8 mouse cellular contexts compared by ENCODE assay signal in the genomic region with DNA sequence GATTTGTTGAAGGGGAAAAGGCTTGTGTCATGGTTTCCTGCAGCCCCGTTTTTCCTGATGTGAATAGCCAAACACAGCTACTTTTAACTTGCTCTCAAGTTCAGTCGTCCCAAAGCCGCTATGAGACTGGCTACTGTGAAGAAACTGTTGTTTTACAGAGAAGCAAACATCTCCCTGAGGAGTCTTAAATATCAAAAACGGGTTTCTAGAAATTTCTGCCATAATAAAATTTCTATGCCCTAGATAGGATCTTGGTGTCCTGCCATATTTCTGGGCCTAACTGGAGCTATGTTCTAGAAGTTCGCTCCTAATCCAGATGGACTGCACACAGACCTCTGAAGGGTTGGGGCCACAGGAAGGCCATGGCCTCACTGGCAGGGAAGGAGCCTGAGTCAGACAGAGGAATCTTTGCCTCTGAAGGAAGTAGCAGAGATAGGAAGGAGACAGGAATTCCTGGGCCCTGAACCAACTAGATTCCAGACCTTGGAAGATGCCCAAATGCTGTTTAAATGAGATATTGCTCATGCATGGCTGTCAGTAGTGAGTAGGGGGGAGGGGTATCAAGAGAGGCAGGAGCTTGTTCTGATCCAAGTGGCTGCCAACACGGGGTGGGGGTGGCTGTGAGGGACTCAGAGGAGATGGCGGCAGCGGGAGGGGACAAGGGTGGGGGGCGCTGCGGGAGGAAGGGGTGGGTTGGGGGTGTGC. TPM values are rescaled to one million over a fixed set of nuclear protein-coding genes. Genes with fewer than 3 reads are reported as not detected.
DNase-seq lines count a peak whose midpoint lies in the region; ATAC-seq and TF ChIP-seq lines count a peak whose summit lies in the region.

No protein-coding gene starts in this region.

- H3K9ac ChIP-seq in embryonic facial prominence, embryonic 15.5 days = no peak overlapping the region
- peak overlapping the region; percentile 6; the same call in 1 of the 2 replicates for H3K9ac ChIP-seq in heart, embryonic 14.5 days (ENCODE audit: low read length)
- H3K9ac ChIP-seq in kidney, postnatal 0 days (ENCODE audit: low read depth, low read length) = 0 out of 2 replicates have a peak overlapping the region, but pooled peaks have one; percentile 46

- no peaks in the 10 kb centered on the region for H3K36me3 ChIP-seq in embryonic facial prominence, embryonic 15.5 days
- 0 out of 2 replicates have a peak, but pooled peaks cover 7% of the 10 kb centered on the region for H3K36me3 ChIP-seq in heart, embryonic 14.5 days (ENCODE audit: control insufficient read depth, insufficient read depth, low read length)
- H3K36me3 ChIP-seq in kidney, postnatal 0 days (ENCODE audit: insufficient read depth, low read length) = no peaks in the 10 kb centered on the region

- peak overlapping the region; percentile 96 for H3K27ac ChIP-seq in embryonic facial prominence, embryonic 15.5 days (replicated peaks)
- H3K27ac ChIP-seq in heart, embryonic 14.5 days (replicated peaks in 1 of 2; ENCODE audit: control insufficient read depth in 1 of 2, insufficient read depth in 1 of 2, low read depth in 2 of 2, low read length in 2 of 2) = peak overlapping the region; percentile 55 to 94; a peak in 3 of 4 replicates
- peak overlapping the region; percentile 88 for H3K27ac ChIP-seq in kidney, postnatal 0 days

- no peak for TF ChIP-seq CTCF in kidney, postnatal 0 days (IDR thresholded peaks at IDR 0.05; ENCODE audit: low read depth)

- H3K9me3 ChIP-seq in embryonic facial prominence, embryonic 15.5 days (replicated peaks) = no peaks in the 10 kb centered on the region
- H3K9me3 ChIP-seq in heart, embryonic 14.5 days (ENCODE audit: control insufficient read depth, low read length) = no peaks in the 10 kb centered on the region
- no peaks in the 10 kb centered on the region for H3K9me3 ChIP-seq in kidney, postnatal 0 days (replicated peaks; ENCODE audit: low read length)

- no peaks in the 10 kb centered on the region for H3K27me3 ChIP-seq in embryonic facial prominence, embryonic 15.5 days
- no peaks in the 10 kb centered on the region for H3K27me3 ChIP-seq in heart, embryonic 14.5 days (ENCODE audit: control insufficient read depth, insufficient read depth, low read length)
- no peaks in the 10 kb centered on the region for H3K27me3 ChIP-seq in kidney, postnatal 0 days (ENCODE audit: insufficient read depth, low read length)

- peak; percentile 22 for ATAC-seq in embryonic facial prominence, embryonic 15.5 days (ENCODE audit: insufficient number of reproducible peaks, low FRiP score, low TSS enrichment, low read depth)
- peak; percentile 80 for ATAC-seq in heart, embryonic 14.5 days (ENCODE audit: insufficient number of reproducible peaks, insufficient read depth, low FRiP score, low read depth)
- ATAC-seq in kidney, postnatal 0 days (replicated peaks; ENCODE audit: low FRiP score, low read depth) = peak; percentile 37

- peak; percentile 36 to 62 for DNase-seq in cerebellum, postnatal 14 days
- DNase-seq in cerebellum, adult 8-10 months = no peak
- peak; percentile 92 for DNase-seq in kidney, postnatal 0 days (ENCODE audit: low spot score)
- peak; percentile 75 for DNase-seq in lung, postnatal 14 days
- peak; percentile 65 for DNase-seq in testis, postnatal 10 days (ENCODE audit: low spot score)
- DNase-seq in thymus, postnatal 4 days = no peak

- H3K4me2 ChIP-seq in embryonic facial prominence, embryonic 15.5 days (replicated peaks) = peak overlapping the region; percentile 32
- H3K4me2 ChIP-seq in heart, embryonic 14.5 days (ENCODE audit: low read length) = peak overlapping the region; percentile 54
- peak overlapping the region; percentile 47 for H3K4me2 ChIP-seq in kidney, postnatal 0 days (ENCODE audit: low read length)

- peaks cover 71% of the 10 kb centered on the region for H3K4me1 ChIP-seq in embryonic facial prominence, embryonic 15.5 days
- peaks cover 39 to 64% of the 10 kb centered on the region in 2 experiments for H3K4me1 ChIP-seq in heart, embryonic 14.5 days (ENCODE audit: control insufficient read depth in 2 of 2, insufficient read depth in 2 of 2, low read length in 2 of 2)
- peaks cover 28% of the 10 kb centered on the region for H3K4me1 ChIP-seq in kidney, postnatal 0 days (replicated peaks; ENCODE audit: insufficient read depth, low read length)

- 28% methylated on average over 10 of the region's 10 CpGs for WGBS in embryonic facial prominence, embryonic 15.5 days
- 24% methylated on average over 10 of the region's 10 CpGs for WGBS in heart, embryonic 14.5 days
- WGBS in kidney, postnatal 0 days = 31% methylated on average over 10 of the region's 10 CpGs

- no peak overlapping the region for H3K4me3 ChIP-seq in embryonic facial prominence, embryonic 15.5 days (replicated peaks)
- no peak overlapping the region for H3K4me3 ChIP-seq in heart, embryonic 14.5 days (ENCODE audit: control insufficient read depth in 1 of 2, insufficient read depth in 1 of 2, low read depth in 1 of 2, low read length in 2 of 2)
- H3K4me3 ChIP-seq in kidney, postnatal 0 days (replicated peaks; ENCODE audit: low read depth, low read length) = no peak overlapping the region

RNA-seq across cellular contexts. Expression of gene Ston1, which starts 31.3 kb away (rescaled TPM):
- 5.9 and 7.7 TPM in 2 replicates for polyA plus RNA-seq in embryonic facial prominence, embryonic 15.5 days (2015; fragmentation: Nextera tagmentation; extraction: Ambion mirVana)
- 8.5 and 10.2 TPM in 2 replicates for polyA plus RNA-seq in heart, embryonic 14.5 days (2014; fragmentation: Nextera tagmentation; extraction: Ambion mirVana)
- 8.0 and 8.3 TPM in 2 replicates for polyA plus RNA-seq in kidney, postnatal 0 days (2015; fragmentation: Nextera tagmentation; extraction: Ambion mirVana)

RNA-seq across cellular contexts. Expression of gene Gtf2a1l, which starts 39.6 kb away (rescaled TPM):
- 0.47 and 0.53 TPM in 2 replicates for polyA plus RNA-seq in embryonic facial prominence, embryonic 15.5 days (2015; fragmentation: Nextera tagmentation; extraction: Ambion mirVana)
- polyA plus RNA-seq in heart, embryonic 14.5 days (2014; fragmentation: Nextera tagmentation; extraction: Ambion mirVana) = not detected in 2 replicates
- polyA plus RNA-seq in kidney, postnatal 0 days (2015; fragmentation: Nextera tagmentation; extraction: Ambion mirVana) = 0.14 TPM in 1 of 2 replicates, not detected in the other

Comparison
In these comparisons a context has a peak if more than half of its experiments do, and no peak if none do; other contexts are left out.
1. DNase-seq: peak in cerebellum, postnatal 14 days (2 of 2), kidney, postnatal 0 days (single experiment), lung, postnatal 14 days (single experiment) and testis, postnatal 10 days (single experiment); none in cerebellum, adult 8-10 months (single experiment) and thymus, postnatal 4 days (single experiment).
2. ATAC-seq: peak in every context shown above with its lines; median percentile 80 in heart, embryonic 14.5 days; 37 in kidney, postnatal 0 days; 22 in embryonic facial prominence, embryonic 15.5 days.
3. Peak in every context shown above with its lines, with median percentiles within 50 percentile points of each other: H3K27ac ChIP-seq and H3K4me2 ChIP-seq.